Mouse (Mus musculus) stomach, embryonic 16.5 days (tissue): ENCODE measurements at regions not wholly inside any gene's neighbourhood (a gene's known extent, or its start where the extent isn't known, plus 50 kb on each side); places are given as distances from the start of the nearest gene placed in this dataset.
A peak's percentile ranks its signal among the peaks of the same experiment; 100 is the strongest.

Experiments used
- ATAC-seq: fragments of 200-750 bp; cut with Nextera tagmentation; 2 replicates; pipeline ENCODE4 v1.8.0; 2017; ENCODE audit warnings: moderate number of reproducible peaks, moderate TSS enrichment; ENCODE audit not compliant: insufficient read depth, low FRiP score
- H3K27ac ChIP-seq: fragments of 300-500 bp; sonication (generic); 2 replicates; pipeline ENCODE4 v1.5.1; 2014; ENCODE audit warnings: low read length
- H3K27me3 ChIP-seq: fragments of 300-500 bp; sonication (generic); 2 replicates; pipeline ENCODE4 v1.6.1; 2014; ENCODE audit warnings: low read length, control low read depth, mixed read lengths; ENCODE audit not compliant: control insufficient read depth, insufficient read depth
- H3K36me3 ChIP-seq: fragments of 300-500 bp; sonication (generic); 2 replicates; pipeline ENCODE4 v1.6.1; 2014; ENCODE audit warnings: low read length; ENCODE audit not compliant: control insufficient read depth, insufficient read depth
- H3K4me1 ChIP-seq: fragments of 300-500 bp; sonication (generic); 2 replicates; pipeline ENCODE4 v1.6.1; 2014; ENCODE audit warnings: low read length, control low read depth, mixed read lengths; ENCODE audit not compliant: control insufficient read depth, insufficient read depth
- H3K4me2 ChIP-seq: fragments of 300-500 bp; sonication (generic); 2 replicates; pipeline ENCODE4 v1.6.1; 2014; ENCODE audit warnings: low read depth, low read length, mixed read lengths
- H3K4me3 ChIP-seq: fragments of 300-500 bp; sonication (generic); replicated peaks from 2 replicates; pipeline ENCODE4 v1.5.1; 2014; ENCODE audit warnings: mild to moderate bottlenecking, low read length
- H3K9ac ChIP-seq: fragments of 300-500 bp; sonication (generic); 2 replicates; pipeline ENCODE4 v1.6.1; 2014; ENCODE audit warnings: low read length
- H3K9me3 ChIP-seq: fragments of 300-500 bp; sonication (generic); replicated peaks from 2 replicates; pipeline ENCODE4 v1.6.1; 2016; ENCODE audit warnings: low read length, control low read depth; ENCODE audit not compliant: control insufficient read depth
- WGBS: fragments of 180-500 bp; shearing (Covaris S2); extraction: QIAGEN DNeasy Blood & Tissue Kit; methylation state at CpG from one replicate; pipeline ENCODE4 v1.1.7; 2014; 5-methylcytosine and 5-hydroxymethylcytosine counted together

DNA sequence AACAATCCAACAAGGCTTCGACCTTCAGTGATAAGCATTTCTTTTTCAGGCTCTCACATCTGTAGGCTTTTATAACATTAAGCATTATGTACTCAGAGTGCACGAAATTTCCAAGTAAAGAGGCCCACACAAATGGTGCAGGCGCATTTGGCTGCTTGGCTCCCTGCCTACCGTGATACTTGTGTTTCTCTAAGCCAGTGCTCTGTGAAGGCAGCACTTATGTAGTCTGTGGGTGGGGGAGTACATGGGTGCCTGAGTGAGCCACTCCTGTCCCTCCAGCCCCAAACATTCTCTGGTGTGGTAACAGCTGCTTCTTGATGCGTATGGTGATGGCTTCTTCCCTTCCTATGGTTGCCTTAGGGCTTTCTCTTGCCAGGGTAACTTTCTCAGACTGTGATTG is 121.9 kb upstream of the Hs3st3a1 start:
- Histone ChIP-seq H3K27ac (no peak overlapping the region), H3K4me3 (no peak overlapping the region), H3K4me2 (no peak overlapping the region), H3K9ac (no peak overlapping the region), H3K36me3 (no peaks in the 10 kb centered on the region), H3K27me3 (no peaks in the 10 kb centered on the region), H3K4me1 (0 out of 2 replicates have a peak, but pooled peaks cover 6% of the 10 kb centered on the region), H3K9me3 (no peaks in the 10 kb centered on the region)
- 55% methylated on average over 5 of the region's 5 CpGs for WGBS
- no peak for ATAC-seq

DNA sequence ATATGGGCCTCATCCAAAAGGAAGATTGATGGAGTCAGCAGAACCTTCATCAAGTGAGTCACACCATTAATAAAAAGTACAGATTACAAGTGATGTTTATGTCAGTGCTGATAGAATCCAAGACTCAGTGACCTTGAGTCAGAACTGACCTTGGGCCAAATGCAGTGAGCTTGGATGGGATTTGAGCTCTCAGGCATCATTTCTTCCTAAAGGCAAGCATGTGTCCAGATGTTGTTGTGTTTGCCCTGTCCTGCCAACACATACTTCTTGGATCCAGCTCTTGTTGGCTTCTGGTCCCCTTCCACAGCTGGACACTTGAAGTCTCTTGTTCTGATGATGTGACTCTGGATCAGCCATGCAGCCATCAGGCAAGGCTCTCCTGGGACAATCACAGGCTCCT is 125.3 kb upstream of the Hs3st3a1 start:
- Histone ChIP-seq H3K36me3 (no peaks in the 10 kb centered on the region), H3K27me3 (no peaks in the 10 kb centered on the region)
- ATAC-seq = no peak

DNA sequence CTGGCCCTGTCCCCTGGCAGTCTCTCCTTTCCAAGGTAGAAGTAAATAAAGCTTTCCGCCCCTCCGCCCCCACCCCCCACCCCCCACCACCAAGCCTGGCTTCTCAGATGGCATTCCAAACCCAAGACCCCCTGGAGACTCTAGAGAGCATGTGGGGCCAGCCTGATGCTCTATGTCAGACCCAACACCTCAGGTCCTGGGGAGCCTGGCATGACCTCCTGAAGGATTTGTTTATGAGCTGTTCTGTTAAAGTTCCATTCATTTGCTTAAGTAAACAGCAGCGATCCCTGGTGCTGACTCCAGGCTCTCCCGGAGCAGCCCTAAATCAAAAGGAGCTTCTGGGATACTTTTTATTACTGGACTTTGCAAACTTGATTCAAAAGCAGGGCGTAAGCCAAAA is 137.3 kb upstream of the Hs3st3a1 start:
- 9% methylated on average over 5 of the region's 5 CpGs for WGBS
- Histone ChIP-seq H3K9ac (no peak overlapping the region), H3K27ac (no peak overlapping the region), H3K9me3 (no peaks in the 10 kb centered on the region), H3K4me2 (no peak overlapping the region), H3K27me3 (no peaks in the 10 kb centered on the region), H3K36me3 (no peaks in the 10 kb centered on the region), H3K4me1 (no peaks in the 10 kb centered on the region), H3K4me3 (no peak overlapping the region)
- no peak for ATAC-seq

More for the DNA sequence above, 125.3 kb upstream of the Hs3st3a1 start:
- H3K4me1 ChIP-seq = 0 out of 2 replicates have a peak, but pooled peaks cover 6% of the 10 kb centered on the region
- H3K27ac ChIP-seq = no peak overlapping the region
- no peak overlapping the region for H3K9ac ChIP-seq
- H3K4me2 ChIP-seq = no peak overlapping the region
- H3K4me3 ChIP-seq = no peak overlapping the region
- H3K9me3 ChIP-seq = no peaks in the 10 kb centered on the region

DNA sequence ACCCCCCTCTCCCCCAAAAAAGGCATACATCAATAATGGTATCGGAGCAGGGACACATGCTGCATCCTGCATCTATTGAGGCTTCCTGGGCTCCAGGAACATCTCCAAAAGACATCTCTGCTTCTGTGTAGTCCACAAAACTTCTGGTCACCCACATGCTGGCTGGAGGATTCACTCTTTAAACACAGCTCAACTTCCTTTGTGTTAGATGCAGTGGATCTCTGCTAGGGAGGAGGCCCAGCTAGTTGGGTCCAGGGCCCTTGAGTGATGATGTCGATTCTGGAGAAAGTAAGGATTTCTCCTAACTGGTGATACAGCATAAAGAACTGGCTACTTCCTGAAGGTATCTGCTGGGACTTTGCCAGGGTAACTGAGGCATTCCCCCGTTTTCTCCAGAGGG is 146.9 kb upstream of the Hs3st3a1 start:
- no peaks in the 10 kb centered on the region for H3K27me3 ChIP-seq
- ATAC-seq = no peak
- no peaks in the 10 kb centered on the region for H3K9me3 ChIP-seq
- H3K4me3 ChIP-seq = no peak overlapping the region
- H3K4me2 ChIP-seq = no peak overlapping the region
- no peak overlapping the region for H3K9ac ChIP-seq
- no peaks in the 10 kb centered on the region for H3K4me1 ChIP-seq
- no peak overlapping the region for H3K27ac ChIP-seq
- H3K36me3 ChIP-seq = no peaks in the 10 kb centered on the region
- WGBS = 89% methylated on average over 3 of the region's 3 CpGs

DNA sequence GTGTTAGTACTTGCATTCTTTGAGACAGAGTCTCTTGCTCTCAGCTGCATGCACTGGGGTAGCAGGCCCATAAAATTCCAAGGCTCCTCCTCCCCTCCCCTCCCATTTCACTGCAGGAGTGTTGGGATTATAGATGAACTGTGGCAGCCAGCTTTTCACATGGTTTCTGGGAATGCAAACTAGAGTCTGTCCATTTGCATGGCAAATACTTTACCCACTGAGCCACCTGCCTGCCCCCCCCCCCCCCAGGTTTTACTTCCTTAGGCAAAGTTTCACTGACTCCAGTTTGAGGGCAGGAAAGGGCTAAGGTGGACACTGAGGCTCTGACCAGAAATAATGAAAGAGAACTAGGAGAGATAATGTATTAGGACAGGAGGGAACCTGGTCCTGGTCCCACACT is 147.6 kb upstream of the Hs3st3a1 start:
- H3K4me2 ChIP-seq = no peak overlapping the region
- no peaks in the 10 kb centered on the region for H3K36me3 ChIP-seq
- H3K4me3 ChIP-seq = no peak overlapping the region
- H3K4me1 ChIP-seq = no peaks in the 10 kb centered on the region
- no peak overlapping the region for H3K9ac ChIP-seq
- no peaks in the 10 kb centered on the region for H3K9me3 ChIP-seq
- H3K27me3 ChIP-seq = no peaks in the 10 kb centered on the region
- H3K27ac ChIP-seq = no peak overlapping the region
- no peak for ATAC-seq

DNA sequence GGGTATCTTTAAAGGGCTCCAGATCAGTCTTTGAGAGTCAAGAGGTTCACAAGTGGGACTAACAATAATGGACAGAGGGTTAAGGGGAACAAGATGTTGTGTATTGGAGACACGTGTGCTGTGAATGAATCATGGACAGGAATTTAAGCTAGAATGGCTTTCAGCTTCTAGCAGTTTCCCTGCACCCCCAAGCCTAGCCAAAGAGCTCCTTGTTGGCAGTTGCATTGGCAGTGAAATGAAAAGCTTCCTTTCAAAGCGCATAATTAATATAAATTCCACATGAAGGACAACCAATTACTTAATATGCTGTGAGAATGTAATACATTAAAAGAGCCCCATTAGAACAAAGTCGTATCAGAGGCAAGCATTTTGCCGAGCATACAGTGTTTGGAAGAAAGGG is 153.4 kb upstream of the Hs3st3a1 start:
- no peak for ATAC-seq
- Histone ChIP-seq H3K9ac (no peak overlapping the region), H3K4me2 (no peak overlapping the region), H3K4me3 (no peak overlapping the region), H3K27ac (no peak overlapping the region), H3K9me3 (no peaks in the 10 kb centered on the region), H3K27me3 (no peaks in the 10 kb centered on the region), H3K4me1 (no peaks in the 10 kb centered on the region), H3K36me3 (no peaks in the 10 kb centered on the region)
- 66% methylated on average over 4 of the region's 4 CpGs for WGBS

DNA sequence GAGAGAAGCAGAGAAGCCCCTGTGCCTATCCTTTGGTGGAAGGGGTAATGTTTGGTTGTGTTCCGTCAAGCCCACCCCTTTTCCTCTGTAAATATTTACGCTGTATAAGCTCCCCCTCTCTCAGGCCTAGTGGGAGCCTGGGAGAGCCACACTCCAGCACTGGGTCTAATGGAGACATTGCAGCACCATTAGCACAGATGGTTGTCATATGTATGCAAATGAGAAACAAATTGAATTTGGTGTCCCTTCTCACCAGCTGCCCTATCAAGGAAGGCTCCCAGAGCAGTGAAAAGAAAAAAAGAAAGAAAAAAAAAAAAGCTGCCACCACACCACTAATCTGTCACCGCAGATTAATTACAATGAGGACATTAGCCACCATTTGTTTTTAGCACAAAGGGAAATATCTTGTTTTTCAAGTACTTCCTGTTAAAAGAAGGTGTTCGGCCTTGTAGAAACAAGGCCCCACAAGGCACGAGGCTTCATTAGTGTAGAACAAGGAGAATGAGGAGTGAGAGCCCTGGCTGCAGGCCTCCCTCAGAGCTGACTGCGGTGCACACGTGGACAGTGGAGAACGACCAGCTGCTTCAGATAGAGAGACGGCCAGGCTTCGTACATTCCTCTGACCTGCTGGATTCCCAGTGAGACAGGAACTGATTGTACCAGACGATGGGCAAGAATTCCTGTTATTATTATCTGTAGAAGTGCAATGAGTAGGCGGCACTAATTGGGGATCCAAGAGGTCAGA is 156.7 kb upstream of the Hs3st3a1 start:
- Histone ChIP-seq H3K9me3 (no peaks in the 10 kb centered on the region), H3K27me3 (no peaks in the 10 kb centered on the region), H3K4me1 (no peaks in the 10 kb centered on the region), H3K36me3 (no peaks in the 10 kb centered on the region), H3K4me3 (no peak overlapping the region), H3K4me2 (no peak overlapping the region), H3K27ac (peak overlapping the region; percentile 5; the same call in 1 of the 2 replicates), H3K9ac (no peak overlapping the region)
- ATAC-seq = 0 out of 2 replicates have a peak, but pooled peaks have one; percentile 29
- 28% methylated on average over 12 of the region's 12 CpGs for WGBS

DNA sequence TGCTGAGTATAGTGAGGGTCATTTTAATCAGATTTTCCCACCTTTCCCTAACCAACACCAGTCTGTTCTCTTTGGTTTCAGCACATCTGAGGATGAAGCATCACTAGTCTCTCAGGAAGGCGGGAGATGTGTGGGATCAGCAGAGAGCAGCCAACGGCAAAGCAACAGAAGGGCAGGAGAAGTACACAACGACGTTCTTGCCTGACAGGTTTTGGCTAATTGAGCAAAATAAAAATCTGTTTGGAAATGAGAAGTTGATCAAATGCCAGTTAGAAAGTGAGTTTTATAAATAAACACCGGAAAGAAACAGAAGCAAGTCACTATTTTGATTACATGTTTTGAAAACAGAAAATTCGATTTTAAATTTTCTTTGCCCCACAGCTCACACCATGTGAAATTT is 161.4 kb upstream of the Hs3st3a1 start:
- Histone ChIP-seq H3K27me3 (no peaks in the 10 kb centered on the region), H3K4me3 (no peak overlapping the region), H3K9me3 (no peaks in the 10 kb centered on the region), H3K9ac (no peak overlapping the region), H3K4me2 (no peak overlapping the region), H3K4me1 (no peaks in the 10 kb centered on the region), H3K27ac (no peak overlapping the region), H3K36me3 (no peaks in the 10 kb centered on the region)
- 54% methylated on average over 6 of the region's 6 CpGs for WGBS
- ATAC-seq = no peak

DNA sequence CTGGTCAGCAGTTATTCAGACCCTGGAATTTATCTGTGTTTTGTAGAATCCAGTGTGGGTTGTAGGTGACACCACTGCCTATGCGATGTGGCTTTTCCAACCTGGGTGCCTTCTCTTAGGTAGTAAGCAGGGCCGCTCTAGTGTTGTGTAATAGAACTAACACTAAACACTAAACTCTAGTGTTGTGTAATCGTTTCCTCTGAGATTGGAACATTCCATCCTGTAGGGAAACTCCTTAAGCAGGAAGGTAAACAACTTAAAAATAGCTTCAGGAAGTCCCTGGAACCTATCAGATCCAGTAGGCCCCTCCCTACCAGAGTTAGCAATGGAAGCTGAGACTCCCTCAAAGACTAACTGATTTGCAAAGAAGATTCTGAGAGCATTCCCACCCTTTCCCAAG is 161.9 kb upstream of the Hs3st3a1 start:
- WGBS = 72% methylated on average over 3 of the region's 3 CpGs
- ATAC-seq = no peak
- Histone ChIP-seq H3K27ac (no peak overlapping the region), H3K9me3 (no peaks in the 10 kb centered on the region), H3K9ac (no peak overlapping the region), H3K4me3 (no peak overlapping the region), H3K4me2 (no peak overlapping the region), H3K27me3 (no peaks in the 10 kb centered on the region), H3K36me3 (no peaks in the 10 kb centered on the region), H3K4me1 (no peaks in the 10 kb centered on the region)
